Mouse (Mus musculus) heart, embryonic 14.5 days (tissue): ENCODE results near the gene Hoxd1. TPM values are rescaled to one million over a fixed set of nuclear protein-coding genes. Genes with fewer than 3 reads are reported as not detected.

Experiments
- ATAC-seq: fragments of 200-750 bp; cut with Nextera tagmentation; 2 replicates; pipeline ENCODE4 v1.8.0; 2017; ENCODE audit warnings: low read depth, moderate TSS enrichment; ENCODE audit not compliant: insufficient number of reproducible peaks, insufficient read depth, low FRiP score
- H3K27ac ChIP-seq, 2 experiments: fragments of 200-500 bp in 1 of 2; fragments of 300-500 bp in 1 of 2; sonication (generic) in 1 of 2; replicated peaks in 1 of 2; 2 replicates each; pipeline ENCODE4 v1.5.1; 2012 to 2014; ENCODE audit warnings: low read depth in 2 of 2, low read length in 2 of 2, control low read depth in 1 of 2, mild to moderate bottlenecking in 1 of 2, mixed read lengths in 1 of 2; ENCODE audit not compliant: control insufficient read depth in 1 of 2, insufficient read depth in 1 of 2
- H3K27me3 ChIP-seq: fragments of 300-500 bp; sonication (generic); 2 replicates; pipeline ENCODE4 v1.6.1; 2014; ENCODE audit warnings: mild to moderate bottlenecking, low read length, control low read depth; ENCODE audit not compliant: control insufficient read depth, insufficient read depth
- H3K36me3 ChIP-seq: fragments of 300-500 bp; sonication (generic); 2 replicates; pipeline ENCODE4 v1.6.1; 2014; ENCODE audit warnings: mild to moderate bottlenecking, control low read depth, low read length, mixed read lengths; ENCODE audit not compliant: control insufficient read depth, insufficient read depth
- H3K4me1 ChIP-seq, 2 experiments: fragments of 200-500 bp in 1 of 2; fragments of 300-500 bp in 1 of 2; sonication (generic) in 1 of 2; 2 replicates each; pipeline ENCODE4 v1.6.1; 2012 to 2014; ENCODE audit warnings: low read length in 2 of 2, control low read depth in 1 of 2, mixed read lengths in 1 of 2; ENCODE audit not compliant: control insufficient read depth in 2 of 2, insufficient read depth in 2 of 2
- H3K4me2 ChIP-seq: fragments of 300-500 bp; sonication (generic); 2 replicates; pipeline ENCODE4 v1.6.1; 2014; ENCODE audit warnings: mild to moderate bottlenecking, low read length
- H3K4me3 ChIP-seq, 2 experiments: fragments of 200-500 bp in 1 of 2; fragments of 300-500 bp in 1 of 2; sonication (generic) in 1 of 2; 2 replicates each; pipeline ENCODE4 v1.5.1; 2012 to 2014; ENCODE audit warnings: low read length in 2 of 2, mild to moderate bottlenecking in 2 of 2, control low read depth in 1 of 2, low read depth in 1 of 2, moderate library complexity in 1 of 2; ENCODE audit not compliant: control insufficient read depth in 1 of 2, insufficient read depth in 1 of 2
- H3K9ac ChIP-seq: fragments of 300-500 bp; sonication (generic); 2 replicates; pipeline ENCODE4 v1.6.1; 2014; ENCODE audit warnings: mild to moderate bottlenecking, low read length
- H3K9me3 ChIP-seq: fragments of 300-500 bp; sonication (generic); 2 replicates; pipeline ENCODE4 v1.6.1; 2016; ENCODE audit warnings: low read length, control low read depth; ENCODE audit not compliant: control insufficient read depth
- WGBS: fragments of 180-500 bp; shearing (Covaris S2); extraction: QIAGEN DNeasy Blood & Tissue Kit; methylation state at CpG from one replicate; pipeline ENCODE4 v1.1.7; 2014; 5-methylcytosine and 5-hydroxymethylcytosine counted together
- polyA plus RNA-seq: library from polyadenylated mRNA; unstranded; fragments of >200 nt; fragmentation: Nextera tagmentation; extraction: Ambion mirVana; gene quantifications from 2 replicates; pipeline ENCODE4 v1.2.1, GENCODE M21; 2014

Gene Hoxd1
- polyA plus RNA-seq, 1 experiment from 2014 or later: not detected

DNA sequence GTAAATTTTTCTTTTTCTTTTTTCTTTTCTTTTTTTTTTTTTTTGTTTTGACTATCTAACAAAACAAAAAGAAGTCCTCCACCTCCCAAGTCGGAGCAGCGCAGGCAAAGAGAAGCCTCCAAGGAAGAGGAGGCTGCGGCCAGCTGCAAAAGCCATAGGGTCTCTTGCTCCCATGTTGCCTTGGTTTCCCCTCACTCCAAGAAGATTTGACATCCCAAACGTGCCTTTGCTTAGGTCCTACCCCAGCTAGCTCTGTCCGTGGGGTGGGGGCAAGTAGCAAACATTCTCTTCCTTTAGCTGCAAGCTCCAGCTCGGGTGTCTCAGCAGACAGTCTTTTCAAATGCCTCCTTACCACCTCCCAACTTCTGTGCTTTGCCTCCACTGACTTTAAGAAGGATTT, 29.0 kb upstream of the Hoxd1 start:
- ATAC-seq: no peak

GRCm38 (mm10) chr2:74734451-74734850, 28.3 kb upstream of the Hoxd1 start:
- no peaks in the 10 kb centered on the region for H3K9me3 ChIP-seq
- no peak for ATAC-seq
- H3K4me2 ChIP-seq: no peak overlapping the region
- no peak overlapping the region for H3K9ac ChIP-seq
- H3K27me3 ChIP-seq: peaks cover 98% of the 10 kb centered on the region
- no peak overlapping the region for H3K4me3 ChIP-seq
- no peaks in the 10 kb centered on the region for H3K36me3 ChIP-seq
- peaks cover 0 to 11% of the 10 kb centered on the region in 2 experiments; a peak in 3 of 4 replicates for H3K4me1 ChIP-seq
- 1% methylated on average over 13 of the region's 13 CpGs for WGBS
- no peak overlapping the region for H3K27ac ChIP-seq

More for the DNA sequence above, 29.0 kb upstream of the Hoxd1 start:
- Histone ChIP-seq H3K4me1 (peaks cover 0 to 11% of the 10 kb centered on the region in 2 experiments; a peak in 3 of 4 replicates), H3K9ac (no peak overlapping the region), H3K4me2 (no peak overlapping the region), H3K27me3 (peaks cover 98% of the 10 kb centered on the region), H3K9me3 (no peaks in the 10 kb centered on the region), H3K36me3 (no peaks in the 10 kb centered on the region), H3K4me3 (no peak overlapping the region), H3K27ac (no peak overlapping the region)
- WGBS: 4% methylated on average over 6 of the region's 6 CpGs

DNA sequence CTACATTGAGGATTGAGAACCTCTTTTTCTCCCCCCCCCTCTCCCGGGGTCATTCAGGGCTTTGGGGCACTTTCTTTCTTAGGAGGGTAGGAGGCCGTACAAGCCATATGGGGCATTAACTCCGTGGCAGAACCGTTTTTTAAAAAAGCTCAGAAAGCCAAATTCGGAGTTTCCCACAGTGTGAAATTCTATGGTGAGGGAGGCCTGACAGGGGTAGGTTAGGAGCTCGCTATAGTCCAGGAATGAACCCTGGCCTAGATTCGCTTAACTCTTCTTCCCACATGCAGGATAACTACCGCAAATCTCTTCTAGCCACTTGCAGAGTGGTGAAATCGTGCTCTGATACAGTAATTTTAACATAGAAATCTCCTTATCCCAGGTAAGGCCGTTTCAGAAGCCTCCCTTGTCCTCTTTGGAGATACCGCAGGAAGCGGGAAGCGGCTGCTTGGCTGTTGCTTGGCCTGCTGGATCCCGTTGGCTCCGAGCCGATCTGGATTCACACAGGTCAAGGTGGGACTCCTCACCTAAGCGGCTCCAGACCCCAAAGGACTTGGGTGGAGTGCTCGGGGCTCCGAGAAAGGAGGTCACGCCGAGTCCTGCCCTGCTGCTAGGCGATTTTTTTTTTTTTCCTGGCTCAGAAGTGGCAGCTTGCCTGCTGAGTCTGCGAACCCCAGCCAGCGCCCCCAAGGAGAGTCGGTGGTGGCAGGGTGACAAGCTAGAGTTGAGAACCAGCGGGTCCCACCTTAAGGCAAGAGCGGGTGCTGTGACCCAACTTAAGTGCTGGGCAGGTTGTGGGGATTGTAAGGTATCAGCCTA, 27.6 kb upstream of the Hoxd1 start:
- no peak overlapping the region for H3K9ac ChIP-seq
- H3K9me3 ChIP-seq: no peaks in the 10 kb centered on the region
- peaks cover 99% of the 10 kb centered on the region for H3K27me3 ChIP-seq
- no peak overlapping the region for H3K27ac ChIP-seq
- no peaks in the 10 kb centered on the region for H3K36me3 ChIP-seq
- peaks cover 0 to 11% of the 10 kb centered on the region in 2 experiments; a peak in 3 of 4 replicates for H3K4me1 ChIP-seq
- under 1% methylated on average over 27 of the region's 27 CpGs for WGBS
- no peak overlapping the region; a peak in 1 of 4 replicates for H3K4me3 ChIP-seq
- no peak for ATAC-seq
- H3K4me2 ChIP-seq: no peak overlapping the region

DNA sequence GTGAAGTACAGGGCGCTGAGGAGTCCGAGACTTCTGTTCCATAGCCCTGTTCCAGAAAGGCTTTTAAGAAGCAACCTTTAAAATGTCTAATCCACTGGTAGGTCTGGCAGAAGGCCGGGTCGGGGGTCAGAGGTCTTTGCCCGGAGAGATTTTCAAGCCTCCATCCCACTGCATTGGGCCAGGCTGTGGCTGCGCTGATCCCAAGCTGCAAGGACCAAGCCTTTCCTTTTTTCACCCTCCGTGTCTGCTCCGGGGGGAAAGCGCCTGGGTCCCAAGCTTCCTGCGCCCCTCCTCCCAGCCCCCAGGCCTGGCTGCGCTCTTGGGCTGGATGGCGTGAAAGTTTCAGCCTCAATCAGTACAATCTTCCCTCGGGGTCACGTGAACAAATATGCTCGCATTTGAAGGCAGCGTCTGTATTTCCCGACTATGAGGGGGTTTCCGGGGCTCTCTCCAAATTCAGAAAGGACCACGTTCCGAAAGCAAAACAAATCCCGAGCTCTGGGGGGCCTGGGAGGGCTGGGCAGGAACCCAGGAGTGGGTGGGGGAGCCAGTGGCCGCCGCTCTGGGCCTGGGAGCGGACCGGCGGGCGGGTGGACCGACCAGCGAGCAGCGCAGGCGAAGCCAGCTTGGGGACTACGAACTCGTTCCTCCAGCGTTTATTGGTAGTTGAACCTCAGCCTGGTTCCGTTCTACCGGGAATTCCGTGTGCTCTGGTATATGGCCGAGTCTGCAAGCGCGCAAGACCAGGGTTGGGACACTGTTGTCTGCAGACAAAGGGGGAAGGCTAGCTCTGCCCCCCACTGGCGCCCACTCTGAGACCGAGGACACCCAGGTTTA, 26.7 kb upstream of the Hoxd1 start:
- 1% methylated on average over 42 of the region's 42 CpGs for WGBS
- Histone ChIP-seq H3K27ac (no peak overlapping the region), H3K4me2 (peak overlapping the region; percentile 42), H3K9me3 (no peaks in the 10 kb centered on the region), H3K27me3 (peaks cover 97% of the 10 kb centered on the region), H3K4me3 (peak overlapping the region in 1 of 2 experiments; percentile 23; a peak in 2 of 4 replicates), H3K4me1 (peaks cover 0 to 11% of the 10 kb centered on the region in 2 experiments; a peak in 3 of 4 replicates), H3K36me3 (no peaks in the 10 kb centered on the region), H3K9ac (no peak overlapping the region; the same call in 1 of the 2 replicates)
- no peak for ATAC-seq

- 4% methylated on average over 15 of the region's 15 CpGs for WGBS
- peaks cover 0 to 11% of the 10 kb centered on the region in 2 experiments; a peak in 3 of 4 replicates for H3K4me1 ChIP-seq
- H3K4me2 ChIP-seq: peak overlapping the region; percentile 42; the same call in 1 of the 2 replicates
- no peaks in the 10 kb centered on the region for H3K36me3 ChIP-seq
- ATAC-seq: no peak
- no peak overlapping the region for H3K27ac ChIP-seq
- no peak overlapping the region for H3K4me3 ChIP-seq
- H3K9me3 ChIP-seq: no peaks in the 10 kb centered on the region
- no peak overlapping the region; the same call in 1 of the 2 replicates for H3K9ac ChIP-seq
- peaks cover 96% of the 10 kb centered on the region for H3K27me3 ChIP-seq
Measured at GRCm38 (mm10) chr2:74736688-74737577, 25.8 kb upstream of the Hoxd1 start.

DNA sequence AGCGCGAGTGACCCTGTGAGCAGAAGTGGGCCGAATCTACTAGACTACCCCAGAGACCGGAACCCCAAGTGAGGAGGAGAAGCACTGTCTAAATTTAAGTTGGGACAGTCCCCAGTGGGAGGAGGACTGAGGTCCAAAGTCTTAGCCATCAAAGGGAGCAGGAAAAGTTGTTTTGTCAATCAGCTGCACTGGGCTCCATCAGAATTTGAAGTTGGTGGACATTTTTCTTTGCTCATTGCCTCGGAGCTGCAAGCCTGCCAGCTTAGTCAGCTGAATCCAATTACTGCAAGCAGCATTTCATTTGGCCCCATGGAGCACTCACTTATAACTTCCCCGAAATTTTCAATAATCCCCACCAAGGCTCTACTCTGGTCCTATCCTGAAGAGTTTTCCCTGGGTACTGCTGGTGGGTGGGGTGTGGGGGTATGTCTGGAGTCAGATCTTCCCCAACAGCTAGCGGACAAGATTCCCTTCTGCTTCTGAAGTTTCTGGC, 25.2 kb upstream of the Hoxd1 start:
- WGBS: 3% methylated on average over 7 of the region's 7 CpGs
- Histone ChIP-seq H3K4me3 (no peak overlapping the region), H3K4me2 (no peak overlapping the region), H3K27me3 (peaks cover 96% of the 10 kb centered on the region), H3K36me3 (no peaks in the 10 kb centered on the region), H3K4me1 (peaks cover 0 to 9% of the 10 kb centered on the region in 2 experiments; a peak in 3 of 4 replicates), H3K27ac (no peak overlapping the region), H3K9me3 (no peaks in the 10 kb centered on the region), H3K9ac (no peak overlapping the region)
- ATAC-seq: no peak
